Mouse (Mus musculus): ENCODE measurements around the gene Gmnn. TPM values are rescaled to one million over a fixed set of nuclear protein-coding genes. Genes with fewer than 3 reads are reported as not detected.

The Gmnn gene
- polyA plus RNA-seq, 1 experiment from 2014 or later, result 84.9 TPM

GRCm38 (mm10) chr13:24702128-24702527 is 59.6 kb downstream of the Gmnn start:
- Histone ChIP-seq H3K9me3 (replicated peaks; ENCODE audit: control insufficient read depth, low read length) (no peaks in the 10 kb centered on the region), H3K9ac (ENCODE audit: low read length) (no peak overlapping the region), H3K27me3 (ENCODE audit: control insufficient read depth, insufficient read depth, low read length) (no peaks in the 10 kb centered on the region), H3K4me3 (replicated peaks; ENCODE audit: low read length) (no peak overlapping the region), H3K27ac (ENCODE audit: low read length) (no peak overlapping the region), H3K4me1 (ENCODE audit: control insufficient read depth, insufficient read depth, low read length) (no peaks in the 10 kb centered on the region), H3K36me3 (ENCODE audit: control insufficient read depth, insufficient read depth, low read length) (no peaks in the 10 kb centered on the region), H3K4me2 (ENCODE audit: low read depth, low read length) (no peak overlapping the region)
- 71% methylated on average over 5 of the region's 5 CpGs for WGBS
- ATAC-seq (ENCODE audit: insufficient read depth, low FRiP score), result no peak

Other genes starting within 250 kb of the Gmnn start
- gene Ripor2, start 179.7 kb downstream of the Gmnn start, polyA plus RNA-seq (2015; fragmentation: Nextera tagmentation; extraction: Ambion mirVana), result 3.6 and 4.3 TPM in 2 replicates
- gene Armh2, start 20.7 kb downstream of the Gmnn start, polyA plus RNA-seq (2015; fragmentation: Nextera tagmentation; extraction: Ambion mirVana), result not detected in 2 replicates
- 14.1 and 15.2 TPM in 2 replicates for gene BC005537, start 39.7 kb upstream of the Gmnn start, polyA plus RNA-seq (2015; fragmentation: Nextera tagmentation; extraction: Ambion mirVana)
- 91.6 and 93.4 TPM in 2 replicates for gene Acot13, start 69.6 kb upstream of the Gmnn start, polyA plus RNA-seq (2015; fragmentation: Nextera tagmentation; extraction: Ambion mirVana)
- gene Tdp2, start 69.8 kb upstream of the Gmnn start, polyA plus RNA-seq (2015; fragmentation: Nextera tagmentation; extraction: Ambion mirVana), result 39.5 and 42.2 TPM in 2 replicates
- gene D130043K22Rik, start 83.2 kb upstream of the Gmnn start, polyA plus RNA-seq (2015; fragmentation: Nextera tagmentation; extraction: Ambion mirVana), result 0.50 and 0.63 TPM in 2 replicates
- gene Aldh5a1, start 175.7 kb upstream of the Gmnn start, polyA plus RNA-seq (2015; fragmentation: Nextera tagmentation; extraction: Ambion mirVana), result 7.6 and 7.8 TPM in 2 replicates
- gene Gpld1, start 181.2 kb upstream of the Gmnn start, polyA plus RNA-seq (2015; fragmentation: Nextera tagmentation; extraction: Ambion mirVana), result 4.0 and 5.0 TPM in 2 replicates